Mouse (Mus musculus): ENCODE results near the gene Accsl. TPM values are rescaled to one million over a fixed set of nuclear protein-coding genes. Genes with fewer than 3 reads are reported as not detected.

The Accsl gene
- polyA plus RNA-seq, 1 experiment from 2014 or later: not detected

DNA sequence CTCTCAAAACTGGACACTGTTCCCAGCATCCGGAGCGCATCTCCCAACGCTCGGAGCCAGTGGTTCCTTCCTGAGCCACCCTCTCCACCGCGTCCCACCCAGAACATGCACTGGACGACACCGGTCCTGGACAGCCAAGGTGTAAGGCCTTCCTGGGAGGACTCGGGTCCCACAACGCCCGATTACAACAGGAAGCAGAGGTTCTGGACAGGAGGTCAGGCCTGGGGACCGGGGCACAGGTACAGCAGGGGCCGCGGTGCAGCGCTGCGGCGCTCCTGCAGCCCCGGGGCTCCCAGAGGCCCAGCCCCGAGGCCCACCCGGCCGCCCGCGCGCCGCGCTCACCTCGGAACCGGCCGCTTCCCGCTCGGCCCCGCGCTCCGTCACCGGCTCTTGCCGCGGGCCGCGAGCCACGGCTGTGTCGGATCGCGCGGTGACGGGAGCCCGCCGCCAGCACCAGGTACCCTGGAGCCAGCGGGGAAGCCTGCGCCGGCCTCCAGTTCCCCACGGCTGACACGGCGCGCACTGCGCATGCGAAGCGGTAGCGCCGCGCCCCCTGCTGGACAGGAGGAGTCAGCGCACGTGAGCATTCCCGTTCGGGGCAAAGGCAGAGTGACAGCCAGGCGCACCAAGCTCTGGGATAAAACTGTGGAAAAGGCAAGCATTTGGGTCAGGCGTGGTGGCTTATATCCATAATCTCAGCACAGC lies 46.8 kb downstream of the Accsl start, which contains the start of gene Ext2:
Ext2 (minus strand) TSS at position 524 of the 705 bp plus-strand sequence.
- Histone ChIP-seq H3K27me3 (ENCODE audit: low read depth, poor library complexity, severe bottlenecking) (no peaks in the 10 kb centered on the region), H3K4me3 (peak within 1 kb of the TSS; percentile 85), H3K36me3 (peaks cover 8% of the 10 kb centered on the region), H3K9me3 (replicated peaks) (no peaks in the 10 kb centered on the region), H3K27ac (replicated peaks) (peak within 1 kb of the TSS; percentile 89), H3K4me1 (peaks cover 21% of the 10 kb centered on the region)
- DNase-seq (ENCODE audit: low spot score): peak; percentile 89
- under 1% methylated on average over 66 of the region's 66 CpGs for WGBS

DNA sequence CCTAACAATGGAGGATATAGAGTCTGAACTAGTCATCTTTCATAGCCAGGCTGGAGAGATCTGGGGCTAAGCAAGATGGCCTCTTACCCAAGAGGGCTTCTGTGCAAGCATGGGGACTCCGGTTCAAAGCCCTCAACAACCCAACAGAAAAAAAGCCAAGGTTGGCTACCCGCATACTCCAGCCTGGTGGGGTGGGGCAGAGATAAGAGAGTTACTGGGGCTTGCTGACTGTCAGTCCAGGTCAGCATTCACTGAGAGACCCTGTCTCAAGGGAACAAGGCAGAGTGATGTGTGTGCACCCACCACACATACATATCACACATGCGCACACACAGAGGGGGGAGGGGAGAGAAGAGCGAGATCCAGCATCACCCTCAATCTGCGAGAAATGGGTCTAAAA lies 51.2 kb downstream of the Accsl start:
- peaks cover 21% of the 10 kb centered on the region for H3K4me1 ChIP-seq
- no peak overlapping the region for H3K27ac ChIP-seq (replicated peaks)
- peaks cover 17% of the 10 kb centered on the region for H3K36me3 ChIP-seq
- no peaks in the 10 kb centered on the region for H3K9me3 ChIP-seq (replicated peaks)
- H3K27me3 ChIP-seq (ENCODE audit: low read depth, poor library complexity, severe bottlenecking): no peaks in the 10 kb centered on the region
- DNase-seq (ENCODE audit: low spot score): no peak
- H3K4me3 ChIP-seq: no peak overlapping the region
- WGBS: 97% methylated on average over 5 of the region's 5 CpGs

DNA sequence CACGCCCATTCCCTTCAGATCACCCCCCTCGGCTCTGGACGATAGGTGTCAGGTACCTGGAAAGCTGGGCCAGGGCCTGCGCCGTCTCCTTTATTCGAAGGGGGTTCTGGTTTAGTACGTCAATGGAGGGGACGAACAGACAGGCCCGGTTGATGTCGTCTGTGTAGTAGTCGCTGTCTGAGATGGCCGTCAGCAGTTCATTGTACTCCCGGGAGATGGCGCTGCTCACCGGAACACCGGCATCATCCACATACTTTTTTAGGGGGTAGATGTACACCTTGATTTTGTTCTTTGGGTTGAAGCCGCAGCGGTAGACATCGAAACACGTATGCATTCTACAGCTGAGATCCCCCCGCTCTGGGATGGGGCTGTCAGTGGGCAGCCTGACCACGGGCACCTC lies 55.6 kb downstream of the Accsl start:
- no peak overlapping the region for H3K4me3 ChIP-seq
- no peak overlapping the region for H3K27ac ChIP-seq (replicated peaks)
- peaks cover 44% of the 10 kb centered on the region for H3K36me3 ChIP-seq
- WGBS: 93% methylated on average over 22 of the region's 22 CpGs
- H3K9me3 ChIP-seq (replicated peaks): no peaks in the 10 kb centered on the region
- no peak for DNase-seq (ENCODE audit: low spot score)
- H3K4me1 ChIP-seq: no peaks in the 10 kb centered on the region
- no peaks in the 10 kb centered on the region for H3K27me3 ChIP-seq (ENCODE audit: low read depth, poor library complexity, severe bottlenecking)

DNA sequence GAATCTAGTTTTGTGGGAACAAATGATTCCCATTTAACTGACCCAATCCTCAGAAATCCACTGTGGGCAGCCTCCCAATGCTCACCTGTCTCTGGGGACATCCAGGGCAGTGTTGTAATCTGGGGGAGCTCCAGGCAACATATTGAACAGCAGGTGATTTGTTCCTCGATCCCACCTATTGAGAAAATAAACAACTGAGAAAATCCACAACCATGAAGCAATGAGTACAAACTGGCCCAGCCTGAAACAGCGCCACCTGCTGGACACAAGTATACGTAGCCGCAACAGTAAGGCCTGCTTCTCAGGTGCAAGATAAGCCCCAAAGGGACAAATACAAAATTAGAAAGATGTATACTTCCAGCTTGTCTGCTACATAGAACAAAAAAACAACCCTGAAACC lies 57.1 kb downstream of the Accsl start:
- WGBS: 38% methylated on average over 4 of the region's 4 CpGs
- H3K27me3 ChIP-seq (ENCODE audit: low read depth, poor library complexity, severe bottlenecking): no peaks in the 10 kb centered on the region
- H3K27ac ChIP-seq (replicated peaks): no peak overlapping the region
- no peaks in the 10 kb centered on the region for H3K4me1 ChIP-seq
- peak; percentile 64 for DNase-seq (ENCODE audit: low spot score)
- H3K9me3 ChIP-seq (replicated peaks): no peaks in the 10 kb centered on the region
- H3K4me3 ChIP-seq: no peak overlapping the region
- H3K36me3 ChIP-seq: peaks cover 54% of the 10 kb centered on the region

DNA sequence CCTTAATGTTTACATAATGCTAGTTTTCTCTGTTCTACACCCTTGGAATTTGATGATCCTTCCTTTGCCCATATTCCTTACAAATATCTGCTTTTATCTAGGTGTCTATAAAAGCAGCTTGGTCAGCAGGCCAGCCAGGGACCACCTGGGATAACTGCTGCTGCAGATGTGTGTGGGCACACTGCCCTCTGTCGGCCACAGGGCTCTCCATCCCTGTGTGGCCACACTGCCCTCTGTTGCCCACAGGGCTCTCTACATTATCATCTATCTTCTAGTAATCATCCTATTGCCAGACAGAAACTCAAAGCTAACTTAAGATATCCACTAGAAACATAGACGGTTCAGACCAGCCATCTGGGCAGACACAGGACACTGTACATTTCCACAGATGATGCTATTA lies 59.0 kb downstream of the Accsl start:
- Histone ChIP-seq H3K27me3 (ENCODE audit: low read depth, poor library complexity, severe bottlenecking) (no peaks in the 10 kb centered on the region), H3K4me1 (no peaks in the 10 kb centered on the region), H3K27ac (replicated peaks) (no peak overlapping the region), H3K4me3 (no peak overlapping the region), H3K9me3 (replicated peaks) (no peaks in the 10 kb centered on the region), H3K36me3 (peaks cover 73% of the 10 kb centered on the region)
- 10% methylated on average over 2 of the region's 2 CpGs for WGBS
- peak; percentile 40 for DNase-seq (ENCODE audit: low spot score)

DNA sequence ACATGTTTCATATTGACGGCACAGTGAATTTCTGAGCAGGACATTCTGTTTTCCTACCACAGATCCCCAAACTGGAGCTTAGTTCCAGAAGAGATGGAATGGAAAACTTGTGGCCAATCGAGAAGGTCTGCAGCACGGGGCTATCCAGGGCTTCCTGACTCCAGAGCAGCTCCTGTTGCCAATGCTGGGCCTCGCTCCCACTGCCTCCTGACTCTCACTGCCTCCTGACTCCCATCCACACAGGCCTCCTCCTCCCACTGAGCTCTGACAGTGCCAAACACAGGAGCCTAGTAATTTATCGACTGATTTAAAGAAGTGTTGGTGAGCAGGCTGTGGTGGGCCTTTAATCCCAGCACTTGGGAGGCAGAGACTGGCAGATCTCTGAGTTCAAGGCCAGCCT lies 60.9 kb downstream of the Accsl start:
- no peaks in the 10 kb centered on the region for H3K27me3 ChIP-seq (ENCODE audit: low read depth, poor library complexity, severe bottlenecking)
- H3K36me3 ChIP-seq: peaks cover 79% of the 10 kb centered on the region
- no peaks in the 10 kb centered on the region for H3K9me3 ChIP-seq (replicated peaks)
- DNase-seq (ENCODE audit: low spot score): no peak
- no peak overlapping the region for H3K4me3 ChIP-seq
- no peak overlapping the region for H3K27ac ChIP-seq (replicated peaks)
- no peaks in the 10 kb centered on the region for H3K4me1 ChIP-seq
- WGBS: 91% methylated on average over 5 of the region's 5 CpGs

DNA sequence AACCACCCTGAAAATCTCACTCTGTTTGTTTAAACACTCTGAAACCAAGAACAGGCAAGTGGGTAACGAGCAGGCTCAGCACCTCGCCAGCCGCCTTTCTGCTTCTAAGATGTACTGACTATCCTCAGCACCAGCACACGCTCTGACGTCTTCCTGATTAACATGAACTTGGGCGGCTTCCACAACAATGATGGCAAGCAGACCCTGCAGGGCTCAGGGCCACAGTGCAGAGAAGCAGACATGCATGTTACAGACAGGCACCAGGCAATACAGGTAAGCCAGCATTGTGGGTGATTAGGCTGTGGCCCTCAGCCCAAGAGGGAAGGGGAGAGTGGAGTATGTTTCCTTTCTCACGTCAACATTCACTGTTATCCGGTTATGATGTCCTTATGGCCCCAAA lies 61.5 kb downstream of the Accsl start:
- Histone ChIP-seq H3K4me3 (no peak overlapping the region), H3K27ac (replicated peaks) (no peak overlapping the region), H3K4me1 (no peaks in the 10 kb centered on the region), H3K27me3 (ENCODE audit: low read depth, poor library complexity, severe bottlenecking) (no peaks in the 10 kb centered on the region), H3K36me3 (peaks cover 79% of the 10 kb centered on the region), H3K9me3 (replicated peaks) (no peaks in the 10 kb centered on the region)
- WGBS: 89% methylated on average over 8 of the region's 8 CpGs
- DNase-seq (ENCODE audit: low spot score): no peak

DNA sequence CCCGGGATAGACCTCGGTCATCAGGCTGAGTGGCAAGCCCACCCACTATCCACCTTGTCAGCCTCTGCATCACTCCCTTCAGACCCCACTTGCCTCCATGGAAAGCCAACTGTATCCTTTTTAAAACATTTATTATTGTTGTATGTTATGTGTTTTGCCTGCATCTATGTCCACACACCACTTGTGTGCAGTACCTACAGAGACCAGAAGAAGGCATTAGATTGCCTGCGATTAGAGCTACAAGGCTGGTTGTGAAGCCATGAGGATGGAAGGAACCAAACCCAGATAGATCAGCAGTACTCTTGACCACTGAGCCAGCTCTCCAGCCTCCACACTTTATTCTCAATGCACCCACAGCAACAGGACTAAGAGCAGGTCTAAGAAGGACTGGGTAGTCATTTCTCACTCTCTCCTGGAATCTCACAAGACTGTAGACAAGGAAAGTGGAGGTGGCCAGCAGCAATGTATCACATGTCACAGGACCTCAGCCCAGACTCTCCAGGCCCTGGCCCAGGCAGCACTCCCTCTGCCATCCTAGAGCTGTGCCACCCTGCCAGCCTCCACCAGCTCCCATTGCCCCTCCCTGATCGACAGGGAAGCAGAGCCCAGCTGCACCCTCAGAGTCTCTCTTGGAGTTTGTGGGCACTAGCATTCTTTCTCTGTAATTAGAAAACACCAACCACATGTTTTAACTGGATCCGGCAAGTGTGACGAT lies 62.3 kb downstream of the Accsl start:
- no peak overlapping the region for H3K4me3 ChIP-seq
- no peak for DNase-seq (ENCODE audit: low spot score)
- H3K36me3 ChIP-seq: peaks cover 81% of the 10 kb centered on the region
- no peak overlapping the region for H3K27ac ChIP-seq (replicated peaks)
- H3K9me3 ChIP-seq (replicated peaks): no peaks in the 10 kb centered on the region
- 94% methylated on average over 6 of the region's 6 CpGs for WGBS
- H3K4me1 ChIP-seq: no peaks in the 10 kb centered on the region
- no peaks in the 10 kb centered on the region for H3K27me3 ChIP-seq (ENCODE audit: low read depth, poor library complexity, severe bottlenecking)

DNA sequence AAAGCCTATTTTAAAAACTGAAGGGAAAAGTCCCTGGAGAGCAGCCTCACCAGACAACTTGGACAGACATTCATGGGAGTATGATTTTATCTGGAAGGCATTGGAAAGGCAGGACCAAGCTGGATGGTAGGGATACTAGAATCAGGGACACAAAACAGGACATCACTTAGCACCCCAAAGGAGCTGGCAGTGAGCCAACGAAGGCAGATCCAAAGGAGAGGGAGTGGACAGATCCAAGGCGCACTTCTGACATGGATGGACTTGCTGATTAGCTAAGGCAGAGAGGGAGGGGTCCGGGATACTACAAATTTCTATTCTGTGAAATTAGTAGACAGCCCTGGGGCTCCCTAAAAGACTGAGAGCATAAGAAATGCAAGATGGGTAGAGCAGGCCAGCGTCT lies 63.4 kb downstream of the Accsl start:
- H3K27ac ChIP-seq (replicated peaks): no peak overlapping the region

More for the DNA sequence above, 63.4 kb downstream of the Accsl start:
- DNase-seq (ENCODE audit: low spot score): no peak
- no peaks in the 10 kb centered on the region for H3K9me3 ChIP-seq (replicated peaks)
- H3K4me1 ChIP-seq: peaks cover 3% of the 10 kb centered on the region; the same call in 1 of the 2 replicates
- WGBS: 92% methylated on average over 4 of the region's 4 CpGs
- peaks cover 76% of the 10 kb centered on the region for H3K36me3 ChIP-seq
- no peak overlapping the region for H3K4me3 ChIP-seq
- H3K27me3 ChIP-seq (ENCODE audit: low read depth, poor library complexity, severe bottlenecking): no peaks in the 10 kb centered on the region

Other genes with a start within 250 kb of the Accsl start
- 6.5 and 6.7 TPM in 2 replicates for gene Alx4, start 226.8 kb downstream of the Accsl start, polyA plus RNA-seq (2016; fragmentation: Nextera tagmentation; extraction: Ambion mirVana)
- gene Ext2, start 46.6 kb downstream of the Accsl start, polyA plus RNA-seq (2016; fragmentation: Nextera tagmentation; extraction: Ambion mirVana): 72.3 and 78.2 TPM in 2 replicates
- 7.2 and 9.3 TPM in 2 replicates for gene Accs, start 19.2 kb downstream of the Accsl start, polyA plus RNA-seq (2016; fragmentation: Nextera tagmentation; extraction: Ambion mirVana)
- 1.4 and 1.6 TPM in 2 replicates for gene Gm13889, start 88.0 kb upstream of the Accsl start, polyA plus RNA-seq (2016; fragmentation: Nextera tagmentation; extraction: Ambion mirVana)
- not detected in 2 replicates for gene Gm27027, start 127.2 kb upstream of the Accsl start, polyA plus RNA-seq (2016; fragmentation: Nextera tagmentation; extraction: Ambion mirVana)
- gene Alkbh3, start 141.7 kb upstream of the Accsl start, polyA plus RNA-seq (2016; fragmentation: Nextera tagmentation; extraction: Ambion mirVana): 47.8 and 51.5 TPM in 2 replicates